Mouse (Mus musculus): Measurements from ENCODE around the gene Mip. TPM values are rescaled to one million over a fixed set of nuclear protein-coding genes. Genes with fewer than 3 reads are reported as not detected.
"Not testable (repeated sequence)": the region's sequence is repeated elsewhere in the genome, so short reads cannot be mapped to it uniquely, and the experiment has no call there.

Mip gene
- total RNA-seq (2021): not detected
- long read RNA-seq, experiment 1: 0 reads
- long read RNA-seq, experiment 2: 0 reads

DNA sequence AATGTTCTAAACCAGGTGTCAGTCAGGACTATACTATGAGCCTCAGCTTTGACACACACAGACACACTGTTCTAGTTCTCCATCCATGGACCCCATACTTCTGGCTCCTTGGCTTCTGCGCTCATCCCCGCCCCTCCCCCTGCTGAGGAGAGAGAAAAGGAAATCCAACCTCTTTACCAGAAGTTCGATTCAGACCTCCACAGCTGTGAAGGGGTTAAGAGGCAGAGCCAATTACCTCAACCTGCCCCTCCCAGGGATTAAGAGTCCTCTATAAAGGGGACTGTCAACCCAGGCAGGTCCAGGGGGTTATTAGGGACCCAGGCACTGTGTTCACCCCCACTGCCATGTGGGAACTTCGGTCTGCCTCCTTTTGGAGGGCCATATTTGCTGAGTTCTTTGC is at the start of gene Mip:
Mip (plus strand) TSS at position 301 of the 400 bp plus-strand sequence.
- no peak for DNase-seq (ENCODE audit: low spot score)

DNA sequence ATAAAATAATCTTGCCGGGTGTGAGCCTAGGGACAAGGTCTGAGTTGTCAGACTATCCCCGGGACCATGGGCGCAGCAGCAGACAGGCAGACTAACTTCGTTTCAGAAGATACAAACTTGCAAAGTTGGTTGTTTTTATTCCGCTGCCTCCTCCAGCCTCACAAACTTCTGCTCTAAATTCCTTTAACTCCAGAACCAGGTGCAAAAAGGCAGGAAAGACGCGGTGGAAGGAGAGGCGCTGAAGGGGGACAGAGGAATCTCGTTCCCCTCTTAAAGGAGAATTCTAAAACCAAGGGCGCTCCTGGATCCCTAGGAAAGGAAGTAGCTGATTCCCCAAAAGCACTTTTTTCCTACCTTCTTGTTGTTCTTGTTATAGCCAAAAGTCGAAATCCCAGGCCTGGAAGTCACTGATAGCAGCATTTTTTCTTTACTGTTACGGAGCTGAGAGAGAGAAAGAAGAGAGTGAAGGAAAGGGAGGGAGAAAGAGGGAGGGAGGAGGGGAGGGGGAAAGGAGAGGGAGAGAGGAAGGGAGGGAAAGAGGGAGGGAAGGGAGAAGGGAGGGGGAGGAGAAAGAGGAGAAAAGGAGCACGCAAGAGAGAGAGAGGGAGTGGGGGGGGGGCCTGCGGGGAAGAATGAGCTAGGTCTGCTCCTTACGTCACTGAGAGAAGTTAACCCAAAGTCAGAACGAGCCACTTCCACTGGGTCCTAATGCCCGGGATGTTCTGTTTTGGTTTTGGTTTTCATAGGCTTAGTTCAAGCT is 49.5 kb upstream of the Mip start:
- peak; percentile 75 for DNase-seq (ENCODE audit: low spot score)

DNA sequence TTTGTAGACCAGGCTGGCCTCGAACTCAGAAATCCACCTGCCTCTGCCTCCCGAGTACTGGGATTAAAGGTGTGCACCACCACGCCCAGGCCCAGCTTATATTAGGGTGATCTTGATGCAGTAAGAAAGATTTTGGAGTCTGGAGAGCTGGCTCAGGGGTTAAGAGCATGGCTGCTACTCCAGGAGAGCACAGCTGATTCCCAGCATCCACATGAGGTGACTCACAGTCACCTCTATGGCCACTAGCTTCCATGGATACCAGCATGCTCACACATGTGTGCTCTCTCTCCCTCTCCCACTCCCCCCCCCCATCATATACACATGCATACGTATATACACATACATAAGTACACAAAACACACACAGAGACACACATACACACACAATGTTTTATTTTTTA is 48.3 kb upstream of the Mip start:
- no peak for DNase-seq (ENCODE audit: low spot score)

DNA sequence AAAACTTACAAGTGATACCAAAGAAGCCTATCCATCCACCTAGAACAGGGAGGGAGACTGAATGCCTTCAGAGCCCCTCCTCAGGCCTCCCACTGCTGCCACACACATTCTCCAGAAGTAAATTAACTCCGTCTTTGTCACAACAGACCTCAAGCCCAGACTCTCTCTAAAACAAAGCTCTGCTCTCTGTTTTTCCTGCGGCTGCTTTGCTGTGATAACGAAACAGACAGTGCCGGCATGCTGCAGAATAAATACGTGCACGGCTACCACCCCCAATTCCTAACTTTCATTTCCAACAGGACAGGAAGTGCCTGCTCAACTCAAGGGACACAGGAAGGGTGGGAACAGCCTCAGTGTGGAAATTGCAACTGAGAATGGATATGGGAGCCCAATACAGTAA is 45.6 kb upstream of the Mip start, which contains the start of gene Rbms2:
Rbms2 (minus strand) TSS at position 309 of the 400 bp plus-strand sequence.
- DNase-seq (ENCODE audit: low spot score): peak; percentile 47

DNA sequence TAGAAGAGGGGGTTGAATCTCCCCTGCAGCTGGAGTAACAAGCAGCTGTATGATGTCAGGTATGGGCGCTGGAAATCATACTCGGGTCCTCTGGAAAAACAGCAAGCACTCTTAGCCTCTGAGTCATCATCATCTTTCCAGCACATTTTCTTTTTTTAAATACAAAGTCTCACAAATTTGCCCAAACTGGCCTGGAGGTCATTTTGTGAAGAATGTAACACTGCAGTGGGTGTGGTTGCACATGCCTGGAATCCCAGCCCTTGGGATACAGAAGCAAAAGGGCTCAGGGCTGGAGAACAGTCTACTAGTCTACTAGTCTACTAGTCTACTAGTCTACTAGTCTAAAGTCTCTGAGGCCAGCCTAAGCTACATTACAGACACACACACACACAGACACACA is 41.3 kb upstream of the Mip start:
- peak; percentile 35 for DNase-seq (ENCODE audit: low spot score)

DNA sequence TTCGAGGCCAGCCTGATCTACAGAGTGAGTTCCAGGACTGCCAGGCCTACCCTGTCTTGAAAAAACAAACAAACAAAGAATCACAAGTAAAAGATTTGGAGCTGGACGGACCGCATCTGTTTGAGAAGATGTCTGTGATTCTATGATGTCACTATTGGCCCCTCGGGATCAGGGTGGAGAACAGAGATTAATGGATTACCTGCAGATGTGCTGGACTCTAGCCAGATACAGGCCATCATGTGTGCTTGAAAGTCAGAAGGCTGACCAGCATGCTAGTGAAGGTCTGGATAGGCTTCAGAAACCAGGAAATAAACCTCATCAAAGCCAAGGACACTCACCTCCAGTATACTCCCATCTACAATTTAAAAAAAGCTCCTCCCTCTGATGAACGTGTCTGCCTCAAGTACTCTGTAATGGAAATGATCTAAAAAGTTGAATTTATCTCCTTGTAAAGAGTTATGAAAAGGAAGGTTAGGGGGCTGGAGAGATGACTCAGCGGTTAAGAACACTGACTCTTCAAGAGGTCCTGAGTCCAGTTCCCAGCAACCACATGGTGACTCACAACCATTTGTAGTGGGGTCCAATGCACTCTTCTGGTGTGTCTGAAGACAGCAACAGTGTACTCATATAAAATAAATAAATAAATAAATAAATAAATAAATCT is 40.2 kb upstream of the Mip start:
- peak; percentile 55 for DNase-seq (ENCODE audit: low spot score)

DNA sequence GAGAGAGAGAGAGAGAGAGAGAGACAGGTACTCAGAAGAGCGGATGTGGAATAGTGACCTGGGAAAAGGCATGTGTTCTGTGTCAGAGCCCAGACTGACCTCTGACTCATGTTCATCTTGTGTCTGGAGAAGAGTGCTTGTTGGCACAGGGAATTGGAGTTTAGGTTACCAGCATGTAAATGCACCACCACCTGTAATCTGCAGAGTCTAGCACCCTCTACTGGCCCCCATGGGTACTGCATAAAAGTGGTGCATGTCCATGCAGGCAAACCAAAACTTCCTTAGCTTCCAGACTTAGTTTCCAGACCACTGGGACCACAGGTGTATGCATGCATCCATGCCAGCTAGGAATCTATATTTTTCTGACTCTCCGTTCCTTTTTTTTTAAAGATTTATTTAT is 39.7 kb upstream of the Mip start:
- peak; percentile 84 for DNase-seq (ENCODE audit: low spot score)

DNA sequence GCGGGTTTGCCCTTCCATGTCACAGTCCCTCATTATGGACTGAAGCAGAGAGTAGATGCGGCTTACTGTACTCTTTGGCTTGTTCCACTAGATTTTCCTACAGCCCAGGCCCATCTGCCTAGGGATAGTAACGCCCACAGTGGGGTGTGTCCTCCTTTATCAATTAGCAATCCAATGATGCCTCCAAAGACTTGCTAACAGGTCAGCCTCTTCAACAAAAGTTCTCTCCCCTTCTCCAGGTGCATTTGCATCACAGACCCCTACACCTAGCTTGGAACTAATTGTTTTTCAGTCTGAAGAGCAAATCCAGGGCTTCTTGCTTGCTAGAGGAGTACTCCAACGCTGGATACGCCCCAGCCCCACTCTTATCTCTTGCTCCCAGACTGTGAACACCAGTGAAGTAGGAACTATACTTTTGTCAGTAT is 38.4 kb upstream of the Mip start:
- DNase-seq (ENCODE audit: low spot score): no peak

DNA sequence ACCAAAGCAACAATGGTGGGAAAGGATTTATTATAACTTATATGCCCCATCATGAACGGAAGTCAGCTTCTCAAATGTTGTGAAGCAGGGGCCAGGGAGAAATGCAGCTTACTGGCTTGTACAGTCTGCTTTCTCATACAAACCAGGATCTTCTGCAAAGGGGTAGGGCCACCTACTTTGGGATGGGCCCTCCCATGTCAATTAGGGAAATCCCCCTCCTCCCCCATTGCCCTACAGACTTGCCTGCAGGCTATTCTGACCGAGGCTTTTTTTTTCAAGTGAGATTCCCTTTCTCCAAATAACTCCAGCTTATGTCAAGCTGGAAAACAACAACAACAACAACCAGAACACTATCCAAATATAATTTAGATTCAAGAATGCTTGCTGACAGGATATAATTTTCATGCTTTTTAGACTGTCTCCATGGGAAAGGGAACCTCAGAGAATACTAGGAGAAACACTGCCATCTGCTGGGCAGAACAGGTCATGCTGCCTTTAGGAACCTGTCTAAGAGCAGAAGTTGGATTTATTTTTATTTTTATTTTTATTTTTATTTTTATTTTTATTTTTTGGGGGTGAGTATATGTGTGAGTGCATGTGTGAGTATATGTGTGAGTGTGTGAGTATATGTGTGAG is 37.3 kb upstream of the Mip start:
- DNase-seq (ENCODE audit: low spot score): peak; percentile 80

DNA sequence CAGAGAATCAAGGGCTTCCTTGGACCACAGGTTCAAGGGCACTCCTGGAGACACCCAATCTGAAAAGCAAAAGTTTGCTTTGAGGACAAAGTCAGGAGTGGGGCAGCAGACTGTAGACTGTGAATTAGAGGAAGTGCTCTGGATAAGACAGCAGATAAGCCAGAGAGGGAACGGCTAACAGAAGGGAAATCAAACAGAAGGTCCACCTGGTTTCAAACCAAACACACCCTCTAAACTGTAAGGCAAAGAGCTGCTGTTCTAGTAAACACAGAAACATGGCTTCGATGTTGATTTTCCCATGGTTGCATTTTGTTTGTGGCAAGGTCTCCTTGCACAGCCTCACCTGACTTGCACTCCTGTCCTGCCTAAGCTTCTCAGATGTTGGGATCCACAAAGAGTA is 34.2 kb upstream of the Mip start:
- DNase-seq (ENCODE audit: low spot score): no peak

DNA sequence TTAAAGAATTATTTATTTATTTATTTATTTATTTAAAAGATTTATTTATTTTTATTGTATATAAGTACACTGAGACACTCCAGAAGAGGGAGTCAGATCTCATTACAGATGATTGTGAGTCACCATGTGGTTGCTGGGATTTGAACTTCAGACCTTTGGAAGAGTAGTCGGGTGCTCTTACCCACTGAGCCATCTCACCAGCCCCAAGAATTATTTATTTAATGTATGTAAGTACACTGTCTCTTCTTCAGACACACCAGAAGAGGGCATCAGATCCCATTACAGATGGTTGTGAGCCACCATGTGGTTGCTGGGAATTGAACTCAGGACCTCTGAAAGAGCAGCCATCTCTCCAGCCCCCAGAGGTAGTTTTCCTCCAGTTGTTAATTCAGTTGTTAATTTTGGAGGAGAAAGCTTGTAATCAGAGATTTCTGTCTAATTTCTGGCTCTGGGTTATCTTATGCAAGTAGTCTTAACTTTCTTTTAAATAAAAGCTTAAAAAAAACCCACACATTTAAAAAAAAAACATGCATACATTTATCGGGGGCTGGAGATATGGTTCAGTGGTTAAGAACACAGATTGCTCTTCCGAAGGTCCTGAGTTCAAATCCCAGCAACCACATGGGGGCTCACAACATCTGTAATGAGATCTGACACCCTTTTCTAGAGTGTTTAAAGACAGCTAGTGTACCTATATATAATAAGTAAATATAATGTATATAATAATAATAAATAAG is 33.4 kb upstream of the Mip start:
- not testable (repeated sequence) for DNase-seq (ENCODE audit: low spot score)

DNA sequence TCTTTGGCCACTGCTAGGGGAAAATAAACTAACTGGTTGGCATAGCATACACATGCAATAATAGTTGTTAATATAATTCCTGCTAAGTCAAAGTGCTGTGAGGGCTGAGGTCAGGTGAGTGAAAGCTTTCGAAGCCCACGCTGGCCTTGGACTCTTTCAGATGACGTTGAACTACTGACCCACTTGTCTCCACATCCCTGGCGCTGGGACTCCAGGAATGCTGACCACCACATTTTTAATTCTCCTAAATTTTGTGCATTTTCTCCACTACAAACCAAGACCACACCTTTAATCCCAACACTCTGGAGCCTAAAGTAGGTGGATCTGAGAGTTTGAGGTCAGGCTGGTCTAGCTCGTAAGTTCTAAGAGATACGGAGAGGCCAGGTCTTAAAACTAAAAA is 32.5 kb upstream of the Mip start:
- DNase-seq (ENCODE audit: low spot score): no peak

DNA sequence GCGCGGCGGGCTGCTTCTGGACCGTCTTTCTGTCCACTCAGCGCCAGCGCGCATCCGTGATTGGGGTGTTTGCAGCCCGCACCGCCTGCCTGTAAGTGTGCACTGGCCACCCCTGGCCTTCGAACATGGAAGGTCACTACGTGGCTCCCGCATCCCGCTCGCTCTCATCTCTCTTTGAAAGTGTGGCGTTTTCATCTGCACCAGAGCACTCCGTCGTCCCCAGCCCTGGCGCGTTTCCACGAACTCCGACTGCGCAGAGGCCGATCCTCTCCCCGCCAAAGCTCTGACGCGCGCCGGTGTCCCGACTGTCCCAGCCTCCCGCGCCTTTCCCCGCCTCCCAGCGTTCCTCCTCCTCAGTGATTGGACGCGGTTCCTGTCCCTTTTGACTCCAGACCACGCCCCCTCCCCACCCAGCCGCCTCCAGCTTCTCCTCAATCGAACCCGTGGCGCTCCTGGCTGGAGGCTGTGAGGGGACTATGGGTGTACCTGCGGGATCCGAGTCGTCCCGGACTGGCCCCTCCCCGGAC is 31.6 kb upstream of the Mip start, which contains the start of gene Gls2:
Gls2 (plus strand) TSS at position 434 of the 527 bp plus-strand sequence.
- DNase-seq (ENCODE audit: low spot score): peak; percentile 98

DNA sequence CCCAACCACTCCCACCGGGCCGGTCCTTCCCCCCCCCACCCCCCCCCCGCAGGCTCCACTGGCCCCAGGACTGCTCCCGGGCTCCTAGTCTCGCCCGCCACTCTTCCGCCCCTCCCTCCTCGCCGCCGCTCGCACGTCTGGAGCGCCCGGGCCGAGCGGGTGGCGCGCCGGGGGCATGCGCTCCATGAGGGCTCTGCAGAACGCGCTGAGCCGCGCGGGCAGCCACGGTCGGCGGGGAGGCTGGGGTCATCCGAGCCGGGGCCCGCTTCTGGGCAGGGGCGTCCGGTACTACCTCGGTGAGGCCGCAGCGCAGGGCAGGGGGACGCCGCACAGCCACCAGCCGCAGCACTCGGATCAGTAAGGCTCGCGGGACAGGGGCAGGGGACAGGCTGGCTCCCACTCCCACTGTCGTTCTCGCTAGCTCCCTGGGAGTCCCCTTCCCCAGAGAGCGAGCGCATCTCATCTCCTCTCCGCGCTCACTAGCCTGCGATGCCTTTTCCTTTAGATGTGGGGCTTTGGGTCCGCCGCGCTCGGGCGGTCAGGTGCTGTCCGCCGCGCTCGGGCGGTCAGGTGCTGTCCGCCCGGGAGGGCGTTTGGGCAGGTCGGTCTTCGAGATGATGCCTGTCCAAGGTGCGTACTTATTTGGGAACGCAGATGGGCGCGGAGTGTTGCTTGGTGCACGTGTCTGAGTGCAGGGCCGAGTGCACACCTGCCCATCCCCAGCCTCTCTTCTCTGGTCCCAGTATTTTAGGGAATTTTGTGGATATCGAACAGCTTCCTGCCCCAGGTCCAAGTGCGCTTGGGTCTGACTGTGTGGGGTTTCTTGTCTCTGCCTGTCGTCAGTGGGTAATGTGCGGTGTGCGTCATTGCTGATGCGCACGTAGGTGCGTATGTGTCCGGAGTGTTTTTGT is 30.8 kb upstream of the Mip start:
- no peak for DNase-seq (ENCODE audit: low spot score)

DNA sequence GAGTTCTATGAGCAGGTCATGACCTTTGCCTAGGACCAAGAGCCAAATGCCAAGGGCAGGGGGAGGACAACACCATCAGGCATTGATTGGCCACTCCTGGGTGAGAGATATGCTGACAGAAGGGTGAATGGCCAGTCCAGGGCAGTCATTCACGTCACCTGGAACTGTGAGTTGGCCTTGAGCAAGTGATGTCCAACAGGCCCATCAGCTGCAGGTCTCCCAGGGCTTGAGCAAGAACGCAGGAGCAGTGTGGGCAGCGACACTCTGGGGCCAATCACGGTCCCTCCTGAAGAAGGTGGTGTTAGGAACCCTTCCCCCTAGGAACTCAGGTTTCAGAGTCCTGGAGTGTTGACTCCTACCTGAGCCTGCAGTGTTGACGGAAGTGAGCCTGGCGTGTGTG is 23.8 kb upstream of the Mip start:
- no peak for DNase-seq (ENCODE audit: low spot score)

DNA sequence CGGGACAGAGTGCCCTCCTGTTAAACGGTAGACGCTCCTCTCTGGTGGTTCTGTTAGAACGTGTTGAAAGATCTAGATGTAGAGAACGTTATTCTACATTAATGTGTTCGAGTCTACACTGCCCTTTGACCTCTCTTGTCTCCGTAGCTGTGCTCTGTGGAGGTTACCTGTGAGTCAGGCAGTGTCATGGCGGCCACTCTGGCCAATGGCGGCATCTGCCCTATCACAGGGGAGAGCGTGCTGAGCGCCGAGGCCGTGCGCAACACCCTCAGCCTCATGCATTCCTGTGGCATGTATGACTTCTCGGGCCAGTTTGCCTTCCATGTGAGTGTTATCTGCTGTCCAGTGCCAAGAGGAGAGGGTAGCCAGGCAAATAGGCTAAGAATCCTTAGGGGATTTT is 20.7 kb upstream of the Mip start:
- DNase-seq (ENCODE audit: low spot score): no peak

DNA sequence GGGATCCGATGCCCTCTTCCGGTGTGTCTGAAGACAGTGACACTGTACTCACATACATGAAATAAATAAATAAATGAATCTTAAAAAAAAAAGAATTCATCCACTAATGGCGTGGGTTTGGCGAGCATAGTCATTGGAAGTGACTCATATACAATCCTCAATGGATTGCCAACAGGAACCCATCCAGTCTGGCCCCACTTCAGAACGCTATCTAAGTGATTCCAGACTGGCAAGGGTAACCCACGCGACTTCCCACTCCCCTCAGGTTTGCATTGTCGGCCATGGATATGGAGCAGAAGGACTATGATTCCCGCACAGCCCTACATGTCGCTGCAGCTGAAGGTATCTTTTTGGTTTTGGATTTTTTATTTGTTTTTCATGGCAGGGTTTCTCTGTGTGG is 17.3 kb upstream of the Mip start:
- DNase-seq (ENCODE audit: low spot score): no peak

DNA sequence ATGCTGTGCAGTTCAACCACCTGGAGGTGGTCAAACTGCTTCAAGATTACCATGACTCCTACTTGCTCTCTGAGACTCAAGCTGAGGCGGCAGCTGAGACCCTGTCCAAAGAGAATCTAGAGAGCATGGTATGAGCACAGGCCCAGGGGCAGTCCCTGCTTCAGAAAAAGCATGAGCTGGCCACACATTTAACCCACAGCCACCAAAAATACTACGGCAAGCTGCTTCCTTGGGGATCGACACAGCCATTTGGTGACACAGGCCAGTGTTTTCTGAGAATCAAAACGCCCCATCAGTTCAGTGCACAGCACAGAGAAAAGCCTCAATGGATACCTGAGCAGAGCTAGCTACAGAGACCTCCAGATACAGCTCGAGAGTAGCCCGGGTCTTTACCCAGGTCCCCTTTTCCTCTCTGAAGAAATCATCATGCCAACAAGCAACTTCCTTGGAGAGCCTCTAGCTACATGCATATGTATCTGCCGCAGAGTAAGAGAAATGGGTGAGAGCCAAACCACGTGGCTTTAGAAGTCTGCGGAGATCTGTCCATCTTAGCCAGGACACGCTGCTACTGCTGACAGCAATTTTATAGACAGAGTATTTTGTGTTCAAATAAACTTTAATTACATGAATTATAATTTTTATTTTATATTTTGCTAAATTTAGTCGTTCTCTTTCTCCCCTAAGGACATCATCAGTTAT is 16.2 kb upstream of the Mip start:
- no peak for DNase-seq (ENCODE audit: low spot score)

DNA sequence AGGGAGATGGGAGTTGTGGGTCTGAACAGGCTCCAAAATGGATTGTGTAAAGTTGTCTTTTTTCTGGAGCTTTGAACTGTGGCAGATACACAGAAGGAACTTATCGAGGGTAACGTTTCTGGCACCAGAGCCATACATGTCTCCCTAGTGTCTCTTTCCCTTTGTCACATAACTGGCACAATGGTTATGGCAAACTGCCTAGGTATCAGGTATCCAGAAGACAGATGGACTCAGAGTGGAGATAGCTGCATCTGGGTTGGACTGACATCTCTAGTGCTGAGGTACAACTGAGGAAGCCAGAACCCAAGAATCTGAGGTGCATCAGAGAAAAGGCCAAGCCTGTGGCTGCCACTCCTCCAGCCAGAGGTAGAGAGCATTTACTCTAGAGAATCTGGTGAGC is 15.5 kb upstream of the Mip start:
- no peak for DNase-seq (ENCODE audit: low spot score)

DNA sequence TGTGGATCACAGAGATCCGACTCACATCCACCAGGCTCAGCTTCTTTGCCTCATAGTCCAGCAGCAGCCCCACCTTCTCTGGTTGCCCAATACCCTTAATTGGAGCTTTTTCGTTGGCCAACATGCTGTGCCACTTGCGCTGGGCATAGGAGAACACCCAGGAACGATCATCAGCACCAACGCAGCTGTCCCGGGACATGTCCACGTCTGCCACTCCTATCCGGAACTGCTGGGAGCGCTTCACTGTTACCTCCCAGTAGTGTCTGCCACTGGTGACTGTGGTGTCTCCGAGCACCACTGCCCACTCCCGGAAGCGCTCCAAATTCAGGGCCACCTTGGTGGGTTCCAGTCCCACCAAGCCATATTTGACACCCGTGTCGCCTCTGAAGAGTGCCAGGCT is 14.7 kb upstream of the Mip start:
- peak; percentile 10 for DNase-seq (ENCODE audit: low spot score)

All from gastrocnemius, adult 18-20 months (tissue).